Mouse (Mus musculus) neural tube, embryonic 14.5 days (tissue): ENCODE measurements around the gene Gstp3. TPM values are rescaled to one million over a fixed set of nuclear protein-coding genes. Genes with fewer than 3 reads are reported as not detected.
"Not testable (repeated sequence)": the region's sequence is repeated elsewhere in the genome, so short reads cannot be mapped to it uniquely, and the experiment has no call there.

ENCODE experiments used
- ATAC-seq: fragments of 200-750 bp; cut with Nextera tagmentation; 2 replicates; pipeline ENCODE4 v1.8.0; 2017; ENCODE audit warnings: low read depth, mild to moderate bottlenecking, moderate TSS enrichment, moderate library complexity
- H3K27ac ChIP-seq: fragments of 300-500 bp; sonication (generic); 2 replicates; pipeline ENCODE4 v1.5.1; 2014; ENCODE audit warnings: low read depth, mild to moderate bottlenecking, control low read depth, low read length, moderate library complexity, mixed read lengths
- H3K27me3 ChIP-seq: fragments of 300-500 bp; sonication (generic); 2 replicates; pipeline ENCODE4 v1.6.1; 2014; ENCODE audit warnings: low read length; ENCODE audit not compliant: control insufficient read depth, insufficient read depth
- H3K36me3 ChIP-seq: fragments of 300-500 bp; sonication (generic); 2 replicates; pipeline ENCODE4 v1.6.1; 2014; ENCODE audit warnings: low read length, mixed read lengths; ENCODE audit not compliant: control insufficient read depth, insufficient read depth
- H3K4me1 ChIP-seq: fragments of 300-500 bp; sonication (generic); 2 replicates; pipeline ENCODE4 v1.6.1; 2014; ENCODE audit warnings: low read length; ENCODE audit not compliant: control insufficient read depth, insufficient read depth
- H3K4me2 ChIP-seq: fragments of 300-500 bp; sonication (generic); 2 replicates; pipeline ENCODE4 v1.6.1; 2014; ENCODE audit warnings: mild to moderate bottlenecking, low read depth, low read length, control low read depth
- H3K4me3 ChIP-seq: fragments of 300-500 bp; sonication (generic); 2 replicates; pipeline ENCODE4 v1.5.1; 2014; ENCODE audit warnings: low read depth, low read length, control low read depth, mixed read lengths
- H3K9ac ChIP-seq: fragments of 300-500 bp; sonication (generic); replicated peaks from 2 replicates; pipeline ENCODE4 v1.6.1; 2014; ENCODE audit warnings: low read depth, mild to moderate bottlenecking, control low read depth, low read length, mixed read lengths
- H3K9me3 ChIP-seq: fragments of 300-500 bp; sonication (generic); 2 replicates; pipeline ENCODE4 v1.6.1; 2016; ENCODE audit warnings: low read length; ENCODE audit not compliant: control insufficient read depth
- WGBS: fragments of 180-500 bp; shearing (Covaris S2); extraction: QIAGEN DNeasy Blood & Tissue Kit; methylation state at CpG from one replicate; pipeline ENCODE4 v1.1.7; 2014; 5-methylcytosine and 5-hydroxymethylcytosine counted together
- polyA plus RNA-seq: library from polyadenylated mRNA; unstranded; fragments of >200 nt; fragmentation: Nextera tagmentation; extraction: Ambion mirVana; gene quantifications from 2 replicates; pipeline ENCODE4 v1.2.1, GENCODE M21; 2014

The Gstp3 gene
- polyA plus RNA-seq, 1 experiment from 2014 or later: not detected

- Histone ChIP-seq H3K9me3 (no peaks in the 10 kb centered on the region), H3K4me3 (no peak overlapping the region), H3K27ac (no peak overlapping the region), H3K9ac (no peak overlapping the region), H3K27me3 (no peaks in the 10 kb centered on the region), H3K4me2 (no peak overlapping the region), H3K4me1 (no peaks in the 10 kb centered on the region; the same call in 1 of the 2 replicates), H3K36me3 (no peaks in the 10 kb centered on the region)
- ATAC-seq: no peak
- WGBS: 74% methylated on average over 14 of the region's 14 CpGs
These were observed 17.2 kb downstream of the Gstp3 start for GRCm38 (mm10) chr19:4042124-4042523.

GRCm38 (mm10) chr19:4041500-4041899 is 17.9 kb downstream of the Gstp3 start:
- not testable (repeated sequence) for H3K27ac ChIP-seq, H3K36me3 ChIP-seq, H3K4me1 ChIP-seq, H3K27me3 ChIP-seq, H3K4me2 ChIP-seq, H3K9ac ChIP-seq, H3K4me3 ChIP-seq, H3K9me3 ChIP-seq, ATAC-seq
- 80% methylated on average over 3 of the region's 4 CpGs for WGBS

GRCm38 (mm10) chr19:4040941-4041340 is 18.4 kb downstream of the Gstp3 start:
- not testable (repeated sequence) for H3K27ac ChIP-seq, H3K27me3 ChIP-seq, ATAC-seq, H3K36me3 ChIP-seq, H3K4me3 ChIP-seq, H3K4me1 ChIP-seq, H3K9me3 ChIP-seq, H3K9ac ChIP-seq, H3K4me2 ChIP-seq
- 89% methylated on average over 5 of the region's 5 CpGs for WGBS

GRCm38 (mm10) chr19:4037788-4038232 is 21.6 kb downstream of the Gstp3 start, which contains the start of gene Gstp1:
Gstp1 (minus strand) TSS chr19:4037985.
- peak within 1 kb of the TSS; percentile 54 for H3K4me3 ChIP-seq
- H3K4me1 ChIP-seq: no peaks in the 10 kb centered on the region; the same call in 1 of the 2 replicates
- peak within 1 kb of the TSS; percentile 65 for H3K9ac ChIP-seq
- no peaks in the 10 kb centered on the region for H3K9me3 ChIP-seq
- H3K4me2 ChIP-seq: peak within 1 kb of the TSS; percentile 68
- WGBS: under 1% methylated on average over 26 of the region's 26 CpGs
- H3K27me3 ChIP-seq: no peaks in the 10 kb centered on the region
- peak within 1 kb of the TSS; percentile 44; the same call in 1 of the 2 replicates for H3K27ac ChIP-seq
- peak; percentile 86 for ATAC-seq
- H3K36me3 ChIP-seq: no peaks in the 10 kb centered on the region

GRCm38 (mm10) chr19:4037154-4037787 is 22.1 kb downstream of the Gstp3 start:
- H3K36me3 ChIP-seq, H3K27me3 ChIP-seq, H3K4me1 ChIP-seq, ATAC-seq, H3K9me3 ChIP-seq: not testable (repeated sequence)
- Histone ChIP-seq H3K4me3 (peak overlapping the region; percentile 54), H3K9ac (peak overlapping the region; percentile 65), H3K27ac (peak overlapping the region; percentile 44; the same call in 1 of the 2 replicates), H3K4me2 (peak overlapping the region; percentile 68)
- WGBS: 27% methylated on average over 7 of the region's 8 CpGs

- no peaks in the 10 kb centered on the region for H3K27me3 ChIP-seq
- H3K9me3 ChIP-seq: no peaks in the 10 kb centered on the region
- H3K9ac ChIP-seq: no peak overlapping the region
- WGBS: 80% methylated on average over 12 of the region's 12 CpGs
- H3K4me3 ChIP-seq: no peak overlapping the region
- H3K4me2 ChIP-seq: no peak overlapping the region
- no peak for ATAC-seq
- no peaks in the 10 kb centered on the region for H3K36me3 ChIP-seq
- H3K27ac ChIP-seq: no peak overlapping the region
- no peaks in the 10 kb centered on the region; the same call in 1 of the 2 replicates for H3K4me1 ChIP-seq
These were observed 22.9 kb downstream of the Gstp3 start for GRCm38 (mm10) chr19:4036327-4037045.

GRCm38 (mm10) chr19:4033742-4034141 is 25.6 kb downstream of the Gstp3 start:
- H3K4me2 ChIP-seq: no peak overlapping the region
- H3K9me3 ChIP-seq: no peaks in the 10 kb centered on the region
- H3K27me3 ChIP-seq: no peaks in the 10 kb centered on the region
- no peaks in the 10 kb centered on the region; the same call in 1 of the 2 replicates for H3K4me1 ChIP-seq
- H3K9ac ChIP-seq: no peak overlapping the region
- WGBS: 66% methylated on average over 5 of the region's 5 CpGs
- H3K4me3 ChIP-seq: no peak overlapping the region
- H3K36me3 ChIP-seq: no peaks in the 10 kb centered on the region
- H3K27ac ChIP-seq: no peak overlapping the region
- ATAC-seq: no peak

- no peaks in the 10 kb centered on the region for H3K27me3 ChIP-seq
- H3K4me2 ChIP-seq: no peak overlapping the region
- H3K9ac ChIP-seq: no peak overlapping the region
- no peaks in the 10 kb centered on the region; the same call in 1 of the 2 replicates for H3K4me1 ChIP-seq
- H3K4me3 ChIP-seq: no peak overlapping the region
- no peak for ATAC-seq
- no peaks in the 10 kb centered on the region for H3K36me3 ChIP-seq
- H3K27ac ChIP-seq: no peak overlapping the region
- WGBS: 81% methylated on average over 3 of the region's 3 CpGs
- H3K9me3 ChIP-seq: no peaks in the 10 kb centered on the region
These were observed 26.1 kb downstream of the Gstp3 start for GRCm38 (mm10) chr19:4033298-4033697.

- WGBS: 81% methylated on average over 7 of the region's 7 CpGs
- Histone ChIP-seq H3K9me3 (no peaks in the 10 kb centered on the region), H3K9ac (no peak overlapping the region), H3K36me3 (no peaks in the 10 kb centered on the region), H3K4me2 (no peak overlapping the region), H3K4me3 (no peak overlapping the region), H3K27me3 (no peaks in the 10 kb centered on the region), H3K27ac (no peak overlapping the region), H3K4me1 (no peaks in the 10 kb centered on the region)
- ATAC-seq: no peak
These were observed 26.7 kb downstream of the Gstp3 start for GRCm38 (mm10) chr19:4032668-4033067.
